Mouse (Mus musculus): ENCODE measurements at regions not wholly inside any gene's neighbourhood (a gene's known extent, or its start where the extent isn't known, plus 50 kb on each side); places are given as distances from the start of the nearest gene placed in this dataset.
A peak's percentile ranks its signal among the peaks of the same experiment; 100 is the strongest.

DNA sequence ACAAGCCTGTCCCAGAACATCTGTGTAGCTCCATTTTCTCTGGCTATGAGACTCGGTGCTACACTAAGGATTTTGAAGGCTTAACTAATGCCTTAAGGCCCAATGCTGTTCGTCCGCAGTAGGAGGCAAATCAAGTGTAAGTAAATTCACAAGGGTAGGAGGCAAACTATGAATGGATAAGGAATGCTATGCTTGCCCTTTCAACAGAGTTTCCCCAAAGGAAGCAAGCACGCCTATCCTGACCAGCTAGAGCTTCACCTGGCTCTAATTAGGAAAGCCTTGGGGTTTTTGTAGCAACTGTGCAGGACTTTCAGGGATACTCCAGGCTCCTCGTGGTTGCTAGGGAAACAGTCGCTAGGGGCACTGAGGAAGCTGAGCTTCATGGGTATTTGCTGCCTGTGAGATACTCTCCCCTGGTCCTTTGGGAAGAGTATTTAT, 532.4 kb upstream of the Pbx1 start:
- no peak for DNase-seq (ENCODE audit: low spot score in 2 of 2)

DNA sequence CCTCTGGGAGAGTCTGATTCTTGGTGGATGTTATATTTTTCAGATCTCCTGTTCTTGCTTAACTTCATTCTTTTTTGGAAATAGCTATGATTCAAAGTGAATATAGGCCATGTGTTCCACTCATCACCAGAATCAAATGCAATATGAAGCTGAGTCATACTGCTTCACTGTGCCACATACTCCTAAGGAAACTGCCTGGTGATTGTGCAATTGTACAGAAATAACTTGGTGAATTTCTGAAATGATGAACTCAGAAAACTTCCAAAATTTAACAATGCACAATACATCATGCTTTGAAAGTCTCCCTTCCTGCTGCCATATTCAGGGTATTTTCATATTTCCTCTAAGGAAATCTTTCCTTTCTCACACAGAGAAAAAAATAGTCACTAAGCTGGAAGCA, 518.9 kb upstream of the Pbx1 start:
- no peak for DNase-seq (ENCODE audit: low spot score in 2 of 2)
- intact Hi-C loops (cut with DNase I): no loop called here

More for the DNA sequence above, 532.4 kb upstream of the Pbx1 start:
- intact Hi-C loops (cut with DNase I): no loop called here

DNA sequence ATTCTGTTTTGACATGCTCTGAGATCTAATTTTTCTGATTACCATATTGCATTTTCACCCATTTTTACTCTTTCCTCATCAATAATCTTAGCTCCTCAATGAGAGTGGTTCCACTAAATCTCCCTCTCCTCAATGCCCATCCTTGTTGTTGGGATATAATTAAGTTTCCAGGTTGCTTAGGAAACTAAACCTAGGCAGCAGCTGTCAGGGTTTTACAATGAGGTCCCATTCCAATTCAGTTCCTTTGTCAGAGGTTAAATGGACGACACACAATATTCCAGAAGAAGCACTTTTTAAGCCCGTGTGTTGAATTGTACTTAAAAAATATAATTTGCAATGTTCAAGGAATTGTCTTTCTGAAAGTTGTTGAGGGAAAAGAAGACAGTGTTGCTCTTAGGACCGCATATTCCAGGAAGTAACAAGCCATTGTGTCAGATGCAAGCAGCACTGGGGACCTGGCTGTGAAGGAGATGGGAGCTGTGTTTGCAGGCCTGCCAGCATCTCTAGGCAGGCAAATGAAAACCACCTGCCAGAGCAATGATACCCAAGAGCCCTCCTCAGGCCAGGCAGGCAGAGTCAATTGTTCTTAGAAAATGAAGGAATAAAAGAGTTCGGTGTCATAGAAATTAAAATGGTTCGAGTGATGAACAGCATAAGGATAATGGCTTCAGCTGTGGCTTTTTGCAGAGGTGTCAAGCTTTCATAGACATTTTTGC, 492.2 kb upstream of the Pbx1 start:
- intact Hi-C loops (cut with DNase I): no loop called here
- DNase-seq (ENCODE audit: low spot score in 2 of 2): no peak

DNA sequence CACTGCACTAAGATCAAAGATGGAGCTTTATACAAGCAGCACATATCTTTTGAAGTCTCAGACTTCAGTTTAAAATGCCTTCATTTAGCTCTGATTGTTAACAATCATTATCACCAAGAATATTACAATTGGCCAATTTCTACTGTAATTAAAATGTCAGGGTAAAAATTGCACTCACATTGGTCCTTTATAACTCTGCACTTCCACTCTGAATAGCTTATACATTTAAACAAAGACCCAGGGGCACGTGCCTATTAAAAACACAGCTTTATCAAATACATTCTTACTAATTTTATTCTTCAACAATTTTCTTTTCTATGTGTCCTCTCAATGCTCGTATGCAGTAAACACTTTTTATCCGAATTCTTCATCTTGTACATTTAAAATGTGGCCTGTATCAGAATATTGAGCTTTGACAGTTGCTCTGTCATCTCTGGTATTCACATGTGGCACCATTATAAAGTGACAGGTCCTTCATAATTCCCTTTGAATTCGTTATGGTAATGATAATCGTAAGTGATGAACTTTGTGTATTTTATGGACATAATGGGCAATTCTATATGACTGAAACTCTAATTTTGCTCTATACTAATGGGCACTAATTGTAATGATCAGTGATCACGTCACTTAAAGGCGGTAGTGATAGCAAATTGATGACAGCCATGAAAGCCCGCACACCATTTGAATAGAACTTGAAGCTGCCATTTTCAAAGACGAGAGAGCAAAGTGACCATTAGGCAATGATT, 486.4 kb upstream of the Pbx1 start:
- no peak for DNase-seq (ENCODE audit: low spot score in 2 of 2)
- intact Hi-C loops (cut with DNase I): no loop called here

GRCm38 (mm10) chr1:168908684-168909175, 476.7 kb upstream of the Pbx1 start:
- DNase-seq (ENCODE audit: low spot score in 2 of 2): no peak
- intact Hi-C loops (cut with DNase I): no loop called here

GRCm38 (mm10) chr1:168908192-168908591, 476.1 kb upstream of the Pbx1 start:
- DNase-seq (ENCODE audit: low spot score in 2 of 2): no peak
- intact Hi-C loops (cut with DNase I): no loop called here

DNA sequence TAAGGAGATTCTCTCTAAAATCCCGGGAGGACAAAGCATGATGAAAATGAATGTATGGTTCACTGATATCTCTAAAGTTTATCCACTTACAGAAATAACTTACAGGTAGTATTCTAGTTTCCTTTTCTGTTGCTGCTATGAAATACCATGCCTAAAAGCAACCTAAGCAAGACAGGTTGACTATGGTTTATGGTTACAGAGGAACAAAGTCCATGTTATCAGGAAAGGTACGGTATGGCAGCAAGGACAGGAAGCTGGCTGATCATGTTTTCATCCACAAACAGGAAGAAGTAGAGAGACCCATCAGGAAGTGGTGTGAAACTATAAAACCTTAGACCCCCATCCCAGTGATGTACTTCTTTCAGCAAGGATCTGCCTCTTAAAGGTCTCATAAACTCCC, 466.4 kb upstream of the Pbx1 start:
- intact Hi-C loops (cut with DNase I): no loop called here
- no peak for DNase-seq (ENCODE audit: low spot score in 2 of 2)

DNA sequence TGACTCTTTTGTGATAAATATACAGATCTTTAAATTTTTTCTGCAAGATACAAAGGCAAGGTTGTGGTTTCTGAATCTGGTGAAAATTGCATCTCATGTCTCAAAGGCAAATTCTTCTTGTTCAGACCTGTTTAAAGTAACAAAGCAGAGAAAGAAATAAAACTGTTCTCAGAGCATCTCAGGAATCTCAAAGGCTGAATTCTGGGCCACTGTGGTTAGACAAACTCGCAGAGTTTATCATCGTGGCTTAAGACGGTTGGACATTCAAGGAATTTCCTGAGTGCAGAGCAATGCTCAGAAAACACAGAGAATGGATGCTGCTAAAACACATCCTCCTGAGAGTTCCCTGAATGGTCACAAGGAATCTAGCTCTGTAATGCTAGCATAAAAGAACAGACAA, 429.5 kb upstream of the Pbx1 start:
- intact Hi-C loops (cut with DNase I): no loop called here
- no peak for DNase-seq (ENCODE audit: low spot score in 2 of 2)

DNA sequence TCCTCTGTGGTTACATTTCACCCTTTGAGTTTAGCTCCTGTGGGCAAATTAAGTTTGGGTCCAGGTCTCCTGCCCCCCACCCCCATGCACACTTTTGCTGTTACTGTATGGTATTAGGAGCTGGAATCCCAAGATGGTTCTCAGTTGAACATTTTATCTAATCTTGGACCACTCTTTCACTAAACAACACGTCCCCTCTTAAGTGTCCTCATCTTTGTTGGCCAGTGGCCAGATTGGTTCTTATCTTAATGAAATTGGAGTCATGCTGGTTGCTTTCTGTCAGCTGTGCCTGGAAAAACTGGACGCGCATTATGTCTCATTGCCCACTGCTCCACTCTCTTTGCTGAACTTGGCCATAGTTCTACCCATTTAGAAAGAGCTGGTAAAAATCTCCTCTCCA, 391.1 kb upstream of the Pbx1 start:
- intact Hi-C loops (cut with DNase I): no loop called here

GRCm38 (mm10) chr1:168818381-168818780, 386.3 kb upstream of the Pbx1 start:
- intact Hi-C loops (cut with DNase I): no loop called here
- no peak for DNase-seq (ENCODE audit: low spot score in 2 of 2)

More for the DNA sequence above, 391.1 kb upstream of the Pbx1 start:
- DNase-seq (ENCODE audit: low spot score in 2 of 2): no peak

- DNase-seq (ENCODE audit: low spot score in 2 of 2): no peak
- intact Hi-C loops (cut with DNase I): no loop called here
Measured at GRCm38 (mm10) chr1:168807084-168807483, 375.0 kb upstream of the Pbx1 start.

DNA sequence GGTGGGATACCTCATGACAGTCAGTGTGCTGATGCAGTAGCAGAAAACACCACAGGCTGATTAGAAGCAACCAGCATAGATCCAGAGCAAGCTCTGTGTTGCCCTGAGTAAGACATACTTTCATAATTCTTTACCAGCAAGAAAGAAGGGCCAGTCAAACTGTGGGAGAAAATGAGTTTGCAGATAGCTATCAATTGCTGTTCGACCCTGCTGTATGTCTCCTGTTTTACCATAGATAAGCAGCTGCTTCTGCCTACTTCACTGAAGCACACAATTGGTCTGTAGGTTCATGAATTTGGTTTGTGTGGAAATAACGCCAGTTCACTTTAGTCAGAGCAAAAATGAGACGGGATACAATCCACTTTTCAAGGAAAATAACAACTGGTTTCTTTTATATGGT, 373.4 kb upstream of the Pbx1 start:
- DNase-seq (ENCODE audit: low spot score in 2 of 2): no peak
- intact Hi-C loops (cut with DNase I): no loop called here

- DNase-seq (ENCODE audit: low spot score in 2 of 2): peak; percentile 34 to 38
- intact Hi-C loops (cut with DNase I): no loop called here
Measured at GRCm38 (mm10) chr1:168801046-168801445, 369.0 kb upstream of the Pbx1 start.

DNA sequence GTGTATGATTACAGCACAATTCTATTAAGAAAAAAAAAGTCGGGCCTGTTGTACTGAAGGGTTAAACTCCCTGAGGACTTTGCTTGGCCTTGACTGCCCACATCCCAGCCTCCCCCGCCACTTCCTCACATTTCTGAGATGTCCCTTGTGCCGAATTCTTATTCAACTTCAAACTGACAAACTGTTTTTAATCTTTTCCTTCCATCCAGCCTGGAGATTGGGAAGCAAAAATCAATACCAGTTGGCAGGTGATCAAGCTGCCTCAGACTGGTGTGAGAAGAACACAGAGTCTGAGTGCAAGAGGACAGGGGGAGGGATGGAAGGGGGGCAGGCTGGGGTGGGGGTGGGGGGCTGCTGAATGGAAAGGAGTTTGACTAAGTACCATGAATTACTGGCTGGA, 354.7 kb upstream of the Pbx1 start:
- no peak for DNase-seq (ENCODE audit: low spot score in 2 of 2)
- intact Hi-C loops (cut with DNase I): no loop called here

DNA sequence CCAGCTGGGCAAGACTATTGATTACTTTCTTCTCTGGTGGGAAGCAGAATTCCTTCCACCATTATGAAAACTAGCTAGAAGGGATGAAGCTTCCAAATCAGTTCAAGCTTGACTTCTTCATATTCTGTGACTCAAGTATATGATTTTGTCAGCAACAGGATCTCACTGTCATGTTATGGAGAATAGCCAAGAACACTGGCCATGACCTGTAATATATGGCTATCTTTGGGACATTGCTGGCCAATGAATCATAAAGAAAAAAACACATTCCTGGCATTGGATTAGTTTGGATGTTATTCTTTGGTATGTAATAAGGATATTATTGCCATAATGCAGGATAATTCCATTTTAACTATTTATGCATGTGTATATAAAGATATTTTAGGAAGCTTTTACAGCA, 351.8 kb upstream of the Pbx1 start:
- no peak for DNase-seq (ENCODE audit: low spot score in 2 of 2)
- intact Hi-C loops (cut with DNase I): no loop called here

DNA sequence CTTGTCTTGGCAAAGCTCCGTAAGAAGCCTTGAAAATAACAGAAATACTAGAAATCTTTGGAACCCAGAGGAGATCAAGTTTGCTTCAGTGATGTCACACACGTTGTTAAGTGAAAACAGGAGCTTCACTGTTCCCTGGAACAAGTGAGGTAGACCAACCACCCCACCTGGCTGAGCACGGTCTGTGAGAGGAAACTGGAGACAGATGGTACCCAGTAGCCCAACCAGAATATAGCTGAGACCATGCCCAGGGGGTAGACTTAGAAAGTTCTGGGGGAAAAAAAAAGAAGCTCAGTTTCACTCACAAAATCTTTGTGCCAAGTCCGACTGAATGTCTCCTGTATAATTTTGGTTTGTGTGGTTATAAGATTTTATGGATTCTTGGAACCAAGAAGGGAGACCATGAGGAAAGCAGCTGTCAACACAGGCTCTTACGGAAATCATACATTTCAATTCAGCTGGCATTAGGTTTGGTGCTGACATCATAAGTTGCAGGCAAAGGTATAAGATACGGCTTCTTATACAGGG, 332.4 kb upstream of the Pbx1 start:
- intact Hi-C loops (cut with DNase I): no loop called here
- DNase-seq (ENCODE audit: low spot score in 2 of 2): no peak

DNA sequence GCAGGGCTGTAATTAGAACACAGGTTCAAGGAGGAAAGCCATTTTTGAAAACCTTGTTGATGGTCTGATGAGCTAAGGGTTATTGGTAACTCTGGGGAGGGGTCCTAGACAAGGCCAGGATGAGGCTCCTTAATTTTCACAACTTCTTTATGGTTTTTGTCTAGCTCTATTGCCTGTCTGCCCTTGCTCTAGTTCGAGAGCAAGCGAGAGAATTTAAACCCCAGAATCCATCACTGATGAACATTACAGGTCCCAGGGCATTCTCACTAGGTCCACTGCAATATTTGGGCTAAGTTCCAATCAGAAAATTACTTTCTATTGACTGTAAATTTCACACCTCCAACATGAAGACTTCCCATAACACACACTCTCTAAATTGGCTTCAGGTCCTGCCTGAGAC, 329.0 kb upstream of the Pbx1 start:
- intact Hi-C loops (cut with DNase I): no loop called here
- DNase-seq (ENCODE audit: low spot score in 2 of 2): no peak

DNA sequence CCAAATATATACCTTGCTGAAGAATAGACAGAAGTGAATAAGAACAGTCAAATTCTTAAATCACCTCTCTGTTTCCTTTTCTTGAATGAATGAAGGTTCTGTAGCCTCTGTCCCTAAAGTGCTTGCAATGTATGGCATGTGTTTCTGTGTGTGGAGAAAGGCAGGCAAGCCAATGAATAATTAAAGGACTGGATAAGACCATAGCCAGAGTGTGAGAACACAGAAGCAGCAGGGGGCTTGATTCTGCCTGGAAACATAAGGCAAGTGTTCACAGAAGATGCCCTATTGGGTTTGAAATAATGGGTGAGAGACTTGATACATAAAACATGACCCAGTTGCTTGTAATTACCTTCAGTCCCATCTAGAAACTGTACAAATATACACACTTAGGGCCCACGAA, 328.2 kb upstream of the Pbx1 start:
- intact Hi-C loops (cut with DNase I): no loop called here
- DNase-seq (ENCODE audit: low spot score in 2 of 2): no peak

- intact Hi-C loops (cut with DNase I): no loop called here
- no peak for DNase-seq (ENCODE audit: low spot score in 2 of 2)
Measured at GRCm38 (mm10) chr1:168758835-168759234, 326.8 kb upstream of the Pbx1 start.

DNA sequence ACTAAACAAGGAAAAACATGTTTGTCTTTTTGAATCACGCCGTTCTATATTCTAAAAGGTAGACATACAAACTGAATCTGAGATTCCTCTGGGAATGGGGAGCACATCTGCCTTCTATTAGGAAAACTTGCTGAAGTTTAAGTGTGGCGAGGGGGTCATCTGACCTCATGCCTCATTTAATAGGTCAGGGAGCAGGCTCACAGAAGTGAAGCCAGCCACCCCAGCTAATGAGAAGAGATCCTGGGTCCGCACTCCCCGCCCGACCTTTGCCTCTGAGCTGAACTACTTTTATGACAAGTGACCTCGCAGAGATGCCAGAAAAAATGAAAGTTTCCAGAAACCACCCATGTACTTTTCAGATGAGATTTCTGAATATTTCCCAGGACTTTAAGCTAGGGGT, 322.1 kb upstream of the Pbx1 start:
- intact Hi-C loops (cut with DNase I): no loop called here
- DNase-seq (ENCODE audit: low spot score in 2 of 2): no peak

DNA sequence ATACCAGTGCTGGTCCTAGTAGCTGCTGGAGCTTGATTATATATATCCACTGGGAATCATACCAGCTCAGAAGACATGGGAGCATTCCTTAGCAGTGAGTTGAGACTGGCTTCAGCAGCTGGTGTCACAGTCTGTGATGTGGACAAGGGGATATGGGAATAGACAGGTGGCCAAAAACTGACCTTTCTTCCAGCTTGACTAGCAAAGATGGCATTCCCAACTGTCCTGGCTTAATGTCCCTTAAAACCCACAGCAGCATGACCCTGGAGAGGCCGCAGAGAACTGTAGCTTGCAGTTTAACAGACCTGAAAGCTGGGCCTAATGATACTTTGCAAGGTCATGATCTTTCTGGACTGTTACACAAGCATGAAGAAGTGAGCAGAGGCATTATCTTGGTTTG, 311.4 kb upstream of the Pbx1 start:
- DNase-seq (ENCODE audit: low spot score in 2 of 2): no peak
- intact Hi-C loops (cut with DNase I): no loop called here
